Mouse (Mus musculus) inflammation-experienced regulatory T-cells (primary cell): Measurements from ENCODE around the gene Rplp0. TPM values are rescaled to one million over a fixed set of nuclear protein-coding genes. Genes with fewer than 3 reads are reported as not detected.

ENCODE experiments used
- polyA plus RNA-seq, 2 experiments: library from polyadenylated mRNA; unstranded; fragments of 100-300 nt; shearing (Covaris generic); gene quantifications; one replicate each; pipeline ENCODE4 v1.2.1; 2017

The Rplp0 gene
- 1,000 to 10,000 TPM; 1,423 to 1,938 TPM for polyA plus RNA-seq

GRCm38 (mm10) chr5:115559237-115560101 is at the start of gene Rplp0:
Gene Rplp0, plus strand, starts transcription at chr5:115559467.

DNA sequence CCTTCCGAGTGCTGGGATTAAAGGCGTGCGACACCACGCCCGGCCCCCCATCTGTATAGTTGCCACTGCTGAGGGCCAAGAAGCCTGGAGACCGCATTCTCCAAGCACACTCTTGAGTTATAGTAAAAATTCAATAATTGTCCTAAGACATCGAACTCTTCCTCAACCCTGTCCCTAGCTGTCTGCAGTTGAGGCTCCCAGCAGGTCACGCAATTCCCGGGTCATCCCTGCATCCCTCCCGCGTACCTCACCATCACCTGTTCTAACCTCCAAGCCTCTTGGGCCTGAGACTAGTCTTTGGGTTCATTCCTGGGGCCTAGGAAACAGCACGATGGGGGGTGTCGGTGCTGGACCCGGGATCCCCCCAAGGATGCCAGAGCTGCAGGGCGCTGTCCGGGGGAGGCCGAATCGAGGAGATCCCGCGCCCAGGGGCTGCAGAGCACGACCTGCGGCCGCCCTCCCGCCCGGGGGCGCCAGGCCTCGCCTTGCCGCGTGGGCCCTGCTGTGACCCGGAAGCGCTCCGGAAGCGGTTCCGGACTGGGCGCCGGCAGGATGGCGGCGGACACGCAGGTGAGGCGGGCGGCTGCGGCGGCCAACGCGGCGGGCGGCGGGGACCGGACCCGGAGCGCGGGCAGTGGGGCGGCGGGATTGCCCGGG is 5.6 kb downstream of the Rplp0 start, which contains the start of gene Gcn1l1:
Gene Gcn1l1 (plus strand): TSS at position 518 of the 657 bp plus-strand sequence.

Other genes with a start within 250 kb of the Rplp0 start
- 100 to 1,000 TPM; 121 to 126 TPM for gene Srsf9, start 232.3 kb upstream of the Rplp0 start, polyA plus RNA-seq
- gene Gatc, start 218.3 kb upstream of the Rplp0 start, polyA plus RNA-seq, result 10 to 100 TPM; 23.4 to 25.1 TPM
- 10 to 100 TPM; 47.3 to 52.3 TPM for gene Triap1, start 218.2 kb upstream of the Rplp0 start, polyA plus RNA-seq
- gene Cox6a1, start 210.5 kb upstream of the Rplp0 start, polyA plus RNA-seq, result 100 to 1,000 TPM; 460 to 511 TPM
- 1 to 10 TPM in 1 of 2 experiments, under 1 TPM in 1; 0.24 to 1.0 TPM for gene Msi1, start 129.9 kb upstream of the Rplp0 start, polyA plus RNA-seq
- gene Pla2g1b, start 93.2 kb upstream of the Rplp0 start, polyA plus RNA-seq, result not detected
- gene Sirt4, start 74.7 kb upstream of the Rplp0 start, polyA plus RNA-seq, result 10 to 100 TPM in 1 of 2 experiments, 1 to 10 TPM in 1; 8.6 to 18.7 TPM
- 10 to 100 TPM; 50.1 to 57.5 TPM for gene Pxn, start 52.8 kb upstream of the Rplp0 start, polyA plus RNA-seq
- 10 to 100 TPM; 46.4 to 68.3 TPM for gene Gcn1l1, start 5.8 kb downstream of the Rplp0 start, polyA plus RNA-seq
- 10 to 100 TPM; 13.2 to 17.2 TPM for gene Rab35, start 72.4 kb downstream of the Rplp0 start, polyA plus RNA-seq
- 10 to 100 TPM; 36.0 to 75.8 TPM for gene Bicdl1, start 172.2 kb downstream of the Rplp0 start, polyA plus RNA-seq